Mouse (Mus musculus): ENCODE measurements around the gene Gm44503. TPM values are rescaled to one million over a fixed set of nuclear protein-coding genes. Genes with fewer than 3 reads are reported as not detected.

Gene Gm44503
- polyA plus RNA-seq, 1 experiment from 2014 or later = not detected

DNA sequence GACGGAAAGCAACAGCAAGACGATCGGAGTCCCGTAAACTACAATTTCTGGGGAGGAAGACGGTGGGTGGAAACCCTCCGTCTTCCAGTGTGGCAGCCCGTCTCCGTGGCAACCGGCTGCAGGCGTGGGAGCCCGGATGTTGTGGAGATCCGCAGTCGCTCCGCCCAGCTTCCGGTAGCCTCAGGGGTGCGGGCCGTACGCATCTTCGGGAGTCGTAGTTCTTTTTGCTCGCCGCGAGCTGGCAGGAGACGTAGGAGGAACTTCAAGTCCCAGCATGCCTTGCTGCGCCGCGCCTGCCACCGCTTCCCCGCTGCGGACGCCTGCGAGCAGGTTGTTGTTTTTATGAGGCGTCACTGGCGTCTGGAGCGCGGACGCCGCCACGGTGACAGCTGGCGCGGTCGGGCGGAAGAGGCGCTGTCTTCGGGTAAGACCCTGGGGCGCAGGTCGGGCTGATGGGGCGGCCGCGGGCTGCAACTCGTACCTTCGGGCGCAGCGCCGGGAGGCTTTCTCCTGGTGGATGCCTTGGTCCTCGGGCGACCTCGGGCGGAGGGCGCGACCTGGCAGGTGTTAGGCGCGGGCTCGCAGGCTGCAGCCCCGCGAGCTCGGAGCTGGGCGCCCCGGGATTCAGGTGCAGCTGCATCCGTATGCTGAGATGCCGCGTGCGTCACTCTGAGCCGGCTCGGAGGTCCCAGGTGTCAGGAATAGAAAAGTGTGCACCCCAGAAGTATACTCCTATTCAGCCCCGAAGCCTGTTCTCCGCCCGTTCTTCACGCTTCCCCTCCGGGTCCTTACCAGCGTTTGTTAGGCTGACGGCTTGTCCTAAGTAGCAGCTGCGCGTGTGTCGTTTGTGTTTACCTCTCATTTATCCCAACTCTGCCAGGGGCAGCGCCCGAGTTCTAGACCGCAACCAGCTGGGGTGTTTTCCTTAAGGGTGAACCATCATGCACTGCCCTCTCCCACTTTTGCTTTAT lies 26.9 kb downstream of the Gm44503 start, which contains the start of the genes Ccpg1os and Ccpg1:
Gene Ccpg1os (minus strand): TSS at position 133 of the 971 bp plus-strand sequence.
Gene Ccpg1 (plus strand): TSS at position 180 of the 971 bp plus-strand sequence.
- H3K4me1 ChIP-seq (replicated peaks) = peaks cover 25% of the 10 kb centered on the region
- ATAC-seq (ENCODE audit: low FRiP score) = peak; percentile 100
- no peaks in the 10 kb centered on the region for H3K36me3 ChIP-seq
- peak within 1 kb of the TSS; percentile 83 for H3K4me2 ChIP-seq
- H3K9ac ChIP-seq = peak within 1 kb of the TSS; percentile 91
- under 1% methylated on average over 88 of the region's 88 CpGs for WGBS
- H3K27ac ChIP-seq = peak within 1 kb of the TSS; percentile 93
- peak within 1 kb of the TSS; percentile 87 for H3K4me3 ChIP-seq
- H3K27me3 ChIP-seq = no peaks in the 10 kb centered on the region
- no peaks in the 10 kb centered on the region for H3K9me3 ChIP-seq

DNA sequence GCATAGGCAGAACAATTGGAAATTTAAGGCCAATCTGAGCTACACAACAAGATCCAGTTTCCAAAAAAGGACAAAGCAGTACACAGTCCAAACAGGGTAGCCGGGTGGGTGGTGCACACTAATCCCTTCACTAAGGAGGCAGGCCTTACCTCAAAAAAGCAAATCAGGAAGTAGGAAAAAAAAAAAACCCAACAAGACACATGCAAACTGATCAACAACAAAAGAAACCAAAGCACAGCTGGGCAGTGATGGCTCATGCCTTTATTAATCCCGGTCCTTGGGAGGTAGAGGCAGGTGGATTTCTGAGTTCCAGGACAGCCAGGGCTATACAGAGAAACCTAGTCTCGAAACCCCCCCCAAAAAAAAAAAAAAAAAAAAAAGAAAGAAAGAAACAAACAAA lies 29.1 kb downstream of the Gm44503 start:
- WGBS = 68% methylated on average over 3 of the region's 3 CpGs
- no peaks in the 10 kb centered on the region for H3K9me3 ChIP-seq
- peaks cover 25% of the 10 kb centered on the region for H3K4me1 ChIP-seq (replicated peaks)
- no peaks in the 10 kb centered on the region for H3K36me3 ChIP-seq
- no peak overlapping the region for H3K27ac ChIP-seq
- no peak for ATAC-seq (ENCODE audit: low FRiP score)
- H3K4me2 ChIP-seq = no peak overlapping the region
- H3K9ac ChIP-seq = no peak overlapping the region
- H3K27me3 ChIP-seq = no peaks in the 10 kb centered on the region
- no peak overlapping the region for H3K4me3 ChIP-seq

DNA sequence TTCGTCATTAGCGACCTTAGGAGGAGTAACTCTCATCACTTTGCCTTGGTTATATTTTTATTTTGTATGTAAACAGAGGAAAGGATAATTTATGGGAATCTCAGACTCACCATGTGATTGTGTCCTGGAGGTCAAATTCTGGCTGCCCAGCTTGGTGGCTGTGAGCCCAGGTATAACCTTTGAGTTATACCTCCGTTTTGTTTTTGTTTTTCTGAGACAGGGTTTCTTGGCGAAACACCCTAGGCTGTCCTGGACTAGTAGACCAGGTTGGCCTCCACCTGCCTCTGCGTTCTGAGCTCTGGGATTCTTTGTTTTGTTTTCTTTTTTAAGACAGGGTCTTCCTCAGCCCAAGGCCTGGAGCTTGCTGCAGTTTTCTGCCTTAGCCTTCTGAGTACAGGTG lies 30.1 kb downstream of the Gm44503 start:
- H3K36me3 ChIP-seq = no peaks in the 10 kb centered on the region
- WGBS = 87% methylated on average over 5 of the region's 5 CpGs
- no peak overlapping the region for H3K4me3 ChIP-seq
- ATAC-seq (ENCODE audit: low FRiP score) = no peak
- no peak overlapping the region for H3K4me2 ChIP-seq
- no peaks in the 10 kb centered on the region for H3K9me3 ChIP-seq
- peaks cover 25% of the 10 kb centered on the region for H3K4me1 ChIP-seq (replicated peaks)
- H3K9ac ChIP-seq = no peak overlapping the region
- no peaks in the 10 kb centered on the region for H3K27me3 ChIP-seq
- H3K27ac ChIP-seq = no peak overlapping the region

- 97% methylated on average over 2 of the region's 2 CpGs for WGBS
- Histone ChIP-seq H3K36me3 (no peaks in the 10 kb centered on the region), H3K4me2 (no peak overlapping the region), H3K27me3 (no peaks in the 10 kb centered on the region), H3K4me1 (replicated peaks) (peaks cover 9% of the 10 kb centered on the region), H3K27ac (no peak overlapping the region), H3K4me3 (no peak overlapping the region), H3K9ac (no peak overlapping the region), H3K9me3 (no peaks in the 10 kb centered on the region)
- no peak for ATAC-seq (ENCODE audit: low FRiP score)
Observed at GRCm38 (mm10) chr9:72991420-72991819, 32.8 kb downstream of the Gm44503 start.

DNA sequence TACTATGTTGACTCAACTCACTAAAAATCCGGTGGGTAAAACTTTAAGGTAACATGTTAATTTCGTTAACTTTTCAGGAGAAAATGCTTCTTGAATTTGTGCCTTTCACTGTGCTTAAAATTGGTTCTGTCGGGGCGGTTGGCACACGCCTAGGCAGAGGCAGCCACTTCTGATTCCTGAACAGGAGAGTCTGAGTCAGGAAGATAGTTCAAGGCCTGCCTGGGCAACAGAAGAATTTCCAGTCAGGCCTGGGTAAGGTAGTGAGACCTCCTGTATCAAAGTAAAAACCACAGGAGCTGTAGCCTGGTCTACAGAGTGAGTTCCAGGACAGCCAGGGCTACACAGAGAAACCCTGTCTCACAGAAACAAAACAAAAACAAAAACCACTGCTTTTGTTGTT lies 33.9 kb downstream of the Gm44503 start:
- no peak for ATAC-seq (ENCODE audit: low FRiP score)
- H3K4me3 ChIP-seq = no peak overlapping the region
- no peak overlapping the region for H3K4me2 ChIP-seq
- no peaks in the 10 kb centered on the region for H3K4me1 ChIP-seq (replicated peaks)
- H3K27me3 ChIP-seq = no peaks in the 10 kb centered on the region
- H3K36me3 ChIP-seq = peaks cover under 1% of the 10 kb centered on the region; the same call in 1 of the 2 replicates
- H3K9me3 ChIP-seq = no peaks in the 10 kb centered on the region
- H3K27ac ChIP-seq = no peak overlapping the region
- 90% methylated on average over 5 of the region's 5 CpGs for WGBS
- H3K9ac ChIP-seq = no peak overlapping the region

- peaks cover 13% of the 10 kb centered on the region for H3K36me3 ChIP-seq
- no peaks in the 10 kb centered on the region for H3K4me1 ChIP-seq (replicated peaks)
- H3K4me2 ChIP-seq = no peak overlapping the region
- no peaks in the 10 kb centered on the region for H3K9me3 ChIP-seq
- ATAC-seq (ENCODE audit: low FRiP score) = no peak
- no peak overlapping the region for H3K9ac ChIP-seq
- H3K27me3 ChIP-seq = no peaks in the 10 kb centered on the region
- no peak overlapping the region for H3K4me3 ChIP-seq
- H3K27ac ChIP-seq = no peak overlapping the region
Observed at GRCm38 (mm10) chr9:72996167-72996566, 37.5 kb downstream of the Gm44503 start.

DNA sequence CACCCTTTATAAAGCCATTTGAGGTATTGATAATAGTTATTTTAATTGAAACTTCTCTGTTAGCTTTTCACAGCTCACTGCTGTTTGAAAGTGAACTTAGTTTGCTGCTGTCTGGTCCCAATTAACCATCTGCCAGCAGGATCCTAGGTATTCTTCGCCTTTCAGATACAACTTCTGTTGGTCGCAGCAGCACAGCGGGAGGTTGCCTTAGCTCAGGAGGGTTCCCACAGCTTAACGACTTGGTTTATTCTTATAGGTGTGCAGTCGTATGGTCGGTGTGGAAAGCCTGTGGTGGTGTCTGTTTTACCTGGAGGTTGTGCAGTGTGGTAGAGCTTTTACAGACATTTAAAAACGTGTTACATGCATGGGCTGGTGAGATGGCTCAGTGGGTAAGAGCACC lies 38.2 kb downstream of the Gm44503 start:
- 61% methylated on average over 7 of the region's 7 CpGs for WGBS
- no peaks in the 10 kb centered on the region for H3K9me3 ChIP-seq
- ATAC-seq (ENCODE audit: low FRiP score) = no peak

GRCm38 (mm10) chr9:73000487-73000886 lies 41.8 kb downstream of the Gm44503 start:
- no peaks in the 10 kb centered on the region for H3K27me3 ChIP-seq
- no peaks in the 10 kb centered on the region for H3K4me1 ChIP-seq (replicated peaks)
- H3K4me3 ChIP-seq = no peak overlapping the region
- 80% methylated on average over 2 of the region's 2 CpGs for WGBS
- no peak overlapping the region for H3K4me2 ChIP-seq
- peaks cover 51% of the 10 kb centered on the region for H3K36me3 ChIP-seq
- no peak overlapping the region for H3K9ac ChIP-seq
- no peaks in the 10 kb centered on the region for H3K9me3 ChIP-seq
- no peak for ATAC-seq (ENCODE audit: low FRiP score)
- no peak overlapping the region for H3K27ac ChIP-seq

More for the DNA sequence above, 38.2 kb downstream of the Gm44503 start:
- no peak overlapping the region for H3K9ac ChIP-seq
- H3K36me3 ChIP-seq = peaks cover 20% of the 10 kb centered on the region
- H3K4me2 ChIP-seq = no peak overlapping the region
- no peaks in the 10 kb centered on the region for H3K27me3 ChIP-seq
- no peaks in the 10 kb centered on the region for H3K4me1 ChIP-seq (replicated peaks)
- no peak overlapping the region for H3K27ac ChIP-seq
- no peak overlapping the region for H3K4me3 ChIP-seq

DNA sequence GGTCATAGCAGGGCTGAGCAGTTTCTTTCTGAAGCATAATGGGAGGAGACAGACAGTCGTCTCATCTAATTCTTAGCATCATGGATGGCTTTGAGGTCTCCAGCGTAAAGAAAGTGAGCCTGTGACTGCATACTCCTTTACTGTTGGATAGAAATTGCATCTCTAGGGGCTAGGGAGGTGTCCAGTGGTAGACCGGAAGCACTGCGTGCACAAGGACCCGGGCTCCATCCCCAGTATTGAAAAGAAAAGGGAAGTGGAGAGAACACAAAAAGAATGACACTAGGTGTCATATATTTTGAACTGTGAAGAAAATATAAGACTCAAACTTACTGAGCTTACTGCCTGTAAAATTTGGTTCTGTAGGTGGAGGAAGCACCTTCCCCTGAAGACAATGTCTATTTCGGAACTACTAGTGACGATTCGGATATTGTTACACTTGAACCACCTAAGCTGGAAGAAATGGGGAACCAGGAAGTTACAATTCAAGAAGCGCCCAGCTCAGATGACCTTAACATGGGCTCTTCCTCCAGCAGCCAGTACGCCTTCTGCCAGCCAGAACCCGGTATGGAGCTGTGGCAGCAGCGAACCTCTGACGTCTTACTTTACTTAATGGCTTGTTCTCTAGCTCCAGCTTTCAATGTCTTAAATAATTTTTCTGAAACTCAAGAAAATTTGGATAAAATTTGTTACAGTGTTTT lies 42.8 kb downstream of the Gm44503 start:
- Histone ChIP-seq H3K9ac (no peak overlapping the region), H3K4me1 (replicated peaks) (no peaks in the 10 kb centered on the region), H3K27ac (no peak overlapping the region), H3K9me3 (no peaks in the 10 kb centered on the region), H3K4me2 (no peak overlapping the region), H3K27me3 (no peaks in the 10 kb centered on the region), H3K4me3 (no peak overlapping the region), H3K36me3 (peaks cover 59% of the 10 kb centered on the region)
- WGBS = 89% methylated on average over 13 of the region's 13 CpGs
- ATAC-seq (ENCODE audit: low FRiP score) = no peak

DNA sequence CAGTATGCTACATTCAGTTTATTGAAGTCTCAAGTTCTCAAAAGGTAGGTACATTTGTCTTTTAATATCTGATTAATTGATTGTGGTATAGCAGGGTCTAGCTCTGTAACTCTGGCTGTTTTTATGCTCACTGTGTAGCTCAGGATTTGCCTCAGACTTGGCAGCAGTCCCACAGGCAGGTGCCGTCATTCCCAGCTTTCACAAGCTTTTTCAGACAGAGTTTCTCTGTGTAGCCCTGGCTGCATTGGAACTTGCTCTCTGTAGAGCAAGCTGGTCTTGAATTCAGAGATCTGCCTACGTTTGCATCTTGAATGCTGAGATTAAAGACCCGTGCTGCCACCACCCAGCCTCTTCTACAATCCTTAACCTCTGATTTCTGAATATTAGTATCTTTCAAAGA lies 43.5 kb downstream of the Gm44503 start:
- peaks cover 66% of the 10 kb centered on the region for H3K36me3 ChIP-seq
- 75% methylated on average over 3 of the region's 3 CpGs for WGBS

DNA sequence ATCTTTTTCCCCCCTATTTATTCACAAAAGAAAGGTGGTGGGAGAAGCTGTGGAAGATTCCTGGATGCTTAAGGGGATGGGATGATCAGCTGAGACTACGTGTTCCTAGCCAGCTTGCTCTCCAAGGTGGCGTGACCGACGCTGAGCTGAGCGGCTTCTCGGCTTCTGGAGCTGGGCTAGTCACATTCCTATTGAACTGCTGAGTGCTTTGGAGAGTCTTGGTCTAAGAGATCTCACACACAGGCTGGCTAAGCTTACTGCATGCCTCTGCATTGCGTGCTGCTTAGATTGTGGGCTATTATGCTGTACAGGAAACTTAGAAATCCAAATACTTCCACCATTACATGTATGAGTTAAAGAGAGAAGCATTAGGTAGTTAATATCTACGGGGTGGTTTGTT lies 45.4 kb downstream of the Gm44503 start:
- Histone ChIP-seq H3K9ac (no peak overlapping the region), H3K4me2 (no peak overlapping the region), H3K9me3 (no peaks in the 10 kb centered on the region), H3K27ac (no peak overlapping the region), H3K36me3 (peaks cover 77% of the 10 kb centered on the region), H3K27me3 (no peaks in the 10 kb centered on the region), H3K4me3 (no peak overlapping the region), H3K4me1 (replicated peaks) (no peaks in the 10 kb centered on the region)
- no peak for ATAC-seq (ENCODE audit: low FRiP score)
- WGBS = 92% methylated on average over 8 of the region's 8 CpGs

More for the DNA sequence above, 43.5 kb downstream of the Gm44503 start:
- no peak overlapping the region for H3K4me3 ChIP-seq
- H3K4me2 ChIP-seq = no peak overlapping the region
- H3K9ac ChIP-seq = no peak overlapping the region
- ATAC-seq (ENCODE audit: low FRiP score) = no peak
- H3K27ac ChIP-seq = no peak overlapping the region
- H3K27me3 ChIP-seq = no peaks in the 10 kb centered on the region
- H3K4me1 ChIP-seq (replicated peaks) = no peaks in the 10 kb centered on the region
- H3K9me3 ChIP-seq = no peaks in the 10 kb centered on the region

GRCm38 (mm10) chr9:73005106-73005505 lies 46.5 kb downstream of the Gm44503 start:
- no peak for ATAC-seq (ENCODE audit: low FRiP score)
- WGBS = 89% methylated on average over 6 of the region's 6 CpGs
- H3K27me3 ChIP-seq = no peaks in the 10 kb centered on the region
- no peak overlapping the region for H3K27ac ChIP-seq
- H3K36me3 ChIP-seq = peaks cover 85% of the 10 kb centered on the region
- H3K4me1 ChIP-seq (replicated peaks) = no peaks in the 10 kb centered on the region
- no peak overlapping the region for H3K4me3 ChIP-seq
- no peaks in the 10 kb centered on the region for H3K9me3 ChIP-seq
- no peak overlapping the region for H3K9ac ChIP-seq
- no peak overlapping the region for H3K4me2 ChIP-seq

Measured in hindbrain, embryonic 13.5 days (tissue).